Mouse (Mus musculus) erythroblast, adult 5-6 weeks (primary cell): Measurements from ENCODE around the gene Nop10. TPM values are rescaled to one million over a fixed set of nuclear protein-coding genes. Genes with fewer than 3 reads are reported as not detected.

ENCODE experiments used
- ATAC-seq: replicated peaks from 2 replicates; pipeline ENCODE4 v1.8.0; 2016; ENCODE audit warnings: moderate number of reproducible peaks, mild to moderate bottlenecking, moderate TSS enrichment, inconsistent platforms; ENCODE audit not compliant: poor library complexity, low FRiP score, severe bottlenecking
- total RNA-seq, 2 experiments: library from RNA; stranded (forward) in 1 of 2; stranded (reverse) in 1 of 2; fragments of 150-400 nt in 1 of 2; fragments of 200-764, 138-1000 nt in 1 of 2; gene quantifications; 2 replicates each; pipeline versions ENCODE4 v1.2.3 to v1.2.4; 2015 to 2017; ENCODE audit warnings: low replicate concordance in 2 of 2

The Nop10 gene
- total RNA-seq, 2 experiments from 2014 or later = 25.4 to 33.6 TPM

GRCm38 (mm10) chr2:112309161-112309600, 47.5 kb downstream of the Nop10 start:
- peak; percentile 51 for ATAC-seq

Other genes with a start within 250 kb of the Nop10 start
- not detected in 2 replicates for gene Olfr1310, start 249.2 kb upstream of the Nop10 start, total RNA-seq (2015; ENCODE audit: low replicate concordance)
- not detected in 2 replicates for gene Olfr1310, start 249.2 kb upstream of the Nop10 start, total RNA-seq (2017; ENCODE audit: low replicate concordance)
- gene Olfr1311, start 237.5 kb upstream of the Nop10 start, total RNA-seq (2015; ENCODE audit: low replicate concordance) = not detected in 2 replicates
- not detected in 2 replicates for gene Olfr1311, start 237.5 kb upstream of the Nop10 start, total RNA-seq (2017; ENCODE audit: low replicate concordance)
- gene Olfr1312, start 211.7 kb upstream of the Nop10 start, total RNA-seq (2015; ENCODE audit: low replicate concordance) = not detected in 2 replicates
- not detected in 2 replicates for gene Olfr1312, start 211.7 kb upstream of the Nop10 start, total RNA-seq (2017; ENCODE audit: low replicate concordance)
- gene Olfr1313, start 184.1 kb upstream of the Nop10 start, total RNA-seq (2015; ENCODE audit: low replicate concordance) = not detected in 2 replicates
- gene Olfr1313, start 184.1 kb upstream of the Nop10 start, total RNA-seq (2017; ENCODE audit: low replicate concordance) = not detected in 2 replicates
- gene Olfr1314, start 165.1 kb upstream of the Nop10 start, total RNA-seq (2015; ENCODE audit: low replicate concordance) = not detected in 2 replicates
- gene Olfr1314, start 165.1 kb upstream of the Nop10 start, total RNA-seq (2017; ENCODE audit: low replicate concordance) = not detected in 2 replicates
- not detected in 2 replicates for gene Olfr1315-ps1, start 146.5 kb upstream of the Nop10 start, total RNA-seq (2015; ENCODE audit: low replicate concordance)
- gene Olfr1315-ps1, start 146.5 kb upstream of the Nop10 start, total RNA-seq (2017; ENCODE audit: low replicate concordance) = not detected in 2 replicates
- gene Olfr1316, start 126.9 kb upstream of the Nop10 start, total RNA-seq (2015; ENCODE audit: low replicate concordance) = not detected in 2 replicates
- gene Olfr1316, start 126.9 kb upstream of the Nop10 start, total RNA-seq (2017; ENCODE audit: low replicate concordance) = not detected in 2 replicates
- gene Olfr1317, start 121.6 kb upstream of the Nop10 start, total RNA-seq (2015; ENCODE audit: low replicate concordance) = not detected in 2 replicates
- not detected in 2 replicates for gene Olfr1317, start 121.6 kb upstream of the Nop10 start, total RNA-seq (2017; ENCODE audit: low replicate concordance)
- not detected in 2 replicates for gene Olfr1318, start 107.7 kb upstream of the Nop10 start, total RNA-seq (2015; ENCODE audit: low replicate concordance)
- not detected in 2 replicates for gene Olfr1318, start 107.7 kb upstream of the Nop10 start, total RNA-seq (2017; ENCODE audit: low replicate concordance)
- 5.4 and 8.6 TPM in 2 replicates for gene Lpcat4, start 22.5 kb upstream of the Nop10 start, total RNA-seq (2015; ENCODE audit: low replicate concordance)
- gene Lpcat4, start 22.5 kb upstream of the Nop10 start, total RNA-seq (2017; ENCODE audit: low replicate concordance) = 2.6 and 5.4 TPM in 2 replicates
- not detected in 2 replicates for gene Nutm1, start 2.6 kb upstream of the Nop10 start, total RNA-seq (2015; ENCODE audit: low replicate concordance)
- not detected in 2 replicates for gene Nutm1, start 2.6 kb upstream of the Nop10 start, total RNA-seq (2017; ENCODE audit: low replicate concordance)
- gene Slc12a6, start 3.9 kb downstream of the Nop10 start, total RNA-seq (2015; ENCODE audit: low replicate concordance) = 94.7 and 134 TPM in 2 replicates
- 97.9 and 119 TPM in 2 replicates for gene Slc12a6, start 3.9 kb downstream of the Nop10 start, total RNA-seq (2017; ENCODE audit: low replicate concordance)
- gene Gm21985, start 4.4 kb downstream of the Nop10 start, total RNA-seq (2015; ENCODE audit: low replicate concordance) = not detected in 2 replicates
- gene Gm21985, start 4.4 kb downstream of the Nop10 start, total RNA-seq (2017; ENCODE audit: low replicate concordance) = 0.60 and 8.5 TPM in 2 replicates
- 8.6 and 14.0 TPM in 2 replicates for gene Emc4, start 106.1 kb downstream of the Nop10 start, total RNA-seq (2015; ENCODE audit: low replicate concordance)
- 6.0 and 16.8 TPM in 2 replicates for gene Emc4, start 106.1 kb downstream of the Nop10 start, total RNA-seq (2017; ENCODE audit: low replicate concordance)
- 8.5 and 11.9 TPM in 2 replicates for gene Katnbl1, start 117.3 kb downstream of the Nop10 start, total RNA-seq (2015; ENCODE audit: low replicate concordance)
- gene Katnbl1, start 117.3 kb downstream of the Nop10 start, total RNA-seq (2017; ENCODE audit: low replicate concordance) = 2.0 and 8.1 TPM in 2 replicates
- 2.9 and 4.2 TPM in 2 replicates for gene Emc7, start 193.1 kb downstream of the Nop10 start, total RNA-seq (2015; ENCODE audit: low replicate concordance)
- gene Emc7, start 193.1 kb downstream of the Nop10 start, total RNA-seq (2017; ENCODE audit: low replicate concordance) = 2.8 and 4.0 TPM in 2 replicates
- gene Chrm5, start 218.8 kb downstream of the Nop10 start, total RNA-seq (2015; ENCODE audit: low replicate concordance) = not detected in 2 replicates
- gene Chrm5, start 218.8 kb downstream of the Nop10 start, total RNA-seq (2017; ENCODE audit: low replicate concordance) = not detected in 2 replicates
- 1.0 and 5.6 TPM in 2 replicates for gene Aven, start 231.0 kb downstream of the Nop10 start, total RNA-seq (2015; ENCODE audit: low replicate concordance)
- gene Aven, start 231.0 kb downstream of the Nop10 start, total RNA-seq (2017; ENCODE audit: low replicate concordance) = 4.9 and 6.3 TPM in 2 replicates